Mouse (Mus musculus) embryonic facial prominence, embryonic 14.5 days (tissue): Measurements from ENCODE around the gene Npm3. TPM values are rescaled to one million over a fixed set of nuclear protein-coding genes. Genes with fewer than 3 reads are reported as not detected.

Experiments used
- ATAC-seq: fragments of 200-750 bp; cut with Nextera tagmentation; 2 replicates; pipeline ENCODE4 v1.8.0; 2017; ENCODE audit warnings: low read depth, moderate number of reproducible peaks, moderate TSS enrichment
- DNase-seq: peaks from one replicate; pipeline ENCODE4 v3.0.0-alpha.2; 2015; ENCODE audit warnings: low spot score
- H3K27ac ChIP-seq: fragments of 300-500 bp; sonication (generic); replicated peaks from 2 replicates; pipeline ENCODE4 v1.5.1; 2014; ENCODE audit warnings: low read depth, mild to moderate bottlenecking, low read length, moderate library complexity
- H3K27me3 ChIP-seq: fragments of 300-500 bp; sonication (generic); replicated peaks from 2 replicates; pipeline ENCODE4 v1.6.1; 2014; ENCODE audit warnings: low read length; ENCODE audit not compliant: control insufficient read depth, insufficient read depth
- H3K36me3 ChIP-seq: fragments of 300-500 bp; sonication (generic); 2 replicates; pipeline ENCODE4 v1.6.1; 2014; ENCODE audit warnings: low read length, mixed read lengths; ENCODE audit not compliant: control insufficient read depth, insufficient read depth
- H3K4me1 ChIP-seq: fragments of 300-500 bp; sonication (generic); 2 replicates; pipeline ENCODE4 v1.6.1; 2014; ENCODE audit warnings: antibody characterized with exemption, low read length; ENCODE audit not compliant: control insufficient read depth, insufficient read depth
- H3K4me2 ChIP-seq: fragments of 300-500 bp; sonication (generic); 2 replicates; pipeline ENCODE4 v1.6.1; 2014; ENCODE audit warnings: low read depth, mild to moderate bottlenecking, low read length, moderate library complexity, mixed read lengths
- H3K4me3 ChIP-seq: fragments of 300-500 bp; sonication (generic); 2 replicates; pipeline ENCODE4 v1.5.1; 2014; ENCODE audit warnings: low read depth, mild to moderate bottlenecking, low read length
- H3K9ac ChIP-seq: fragments of 300-500 bp; sonication (generic); 2 replicates; pipeline ENCODE4 v1.6.1; 2014; ENCODE audit warnings: low read depth, mild to moderate bottlenecking, low read length, moderate library complexity, mixed read lengths
- H3K9me3 ChIP-seq: fragments of 300-500 bp; sonication (generic); 2 replicates; pipeline ENCODE4 v1.6.1; 2016; ENCODE audit warnings: low read length; ENCODE audit not compliant: control insufficient read depth
- WGBS: fragments of 180-500 bp; shearing (Covaris S2); extraction: QIAGEN DNeasy Blood & Tissue Kit; methylation state at CpG from one replicate; pipeline ENCODE4 v1.1.7; 2014; 5-methylcytosine and 5-hydroxymethylcytosine counted together
- polyA plus RNA-seq: library from polyadenylated mRNA; unstranded; fragments of >200 nt; fragmentation: Nextera tagmentation; extraction: Ambion mirVana; gene quantifications from 2 replicates; pipeline ENCODE4 v1.2.1, GENCODE M21; 2014

Npm3 gene
- polyA plus RNA-seq, 1 experiment from 2014 or later = 18.9 TPM

- Histone ChIP-seq H3K27me3 (no peaks in the 10 kb centered on the region), H3K27ac (no peak overlapping the region), H3K9me3 (no peaks in the 10 kb centered on the region), H3K36me3 (no peaks in the 10 kb centered on the region), H3K4me2 (no peak overlapping the region), H3K9ac (no peak overlapping the region), H3K4me1 (no peaks in the 10 kb centered on the region), H3K4me3 (no peak overlapping the region)
- DNase-seq (no peak), ATAC-seq (no peak)
- 56% methylated on average over 3 of the region's 3 CpGs for WGBS
Measured at GRCm38 (mm10) chr19:45708704-45709103, 40.7 kb downstream of the Npm3 start.

Other genes starting within 250 kb of the Npm3 start
- 11.1 and 12.2 TPM in 2 replicates for gene Poll, start 189.1 kb downstream of the Npm3 start, polyA plus RNA-seq
- 40.9 and 44.8 TPM in 2 replicates for gene Gm17018, start 189.0 kb downstream of the Npm3 start, polyA plus RNA-seq
- gene Fbxw4, start 89.3 kb downstream of the Npm3 start, polyA plus RNA-seq = 6.1 and 6.9 TPM in 2 replicates
- gene Fgf8, start 6.7 kb downstream of the Npm3 start, polyA plus RNA-seq = 0.25 TPM in 1 of 2 replicates, not detected in the other
- 52.3 and 56.5 TPM in 2 replicates for gene Mgea5, start 34.2 kb upstream of the Npm3 start, polyA plus RNA-seq
- gene Kcnip2, start 66.5 kb upstream of the Npm3 start, polyA plus RNA-seq = 1.4 and 1.5 TPM in 2 replicates
- gene Armh3, start 248.9 kb upstream of the Npm3 start, polyA plus RNA-seq = 13.7 and 15.2 TPM in 2 replicates